Mouse (Mus musculus): ENCODE results near the gene Zfp825. TPM values are rescaled to one million over a fixed set of nuclear protein-coding genes. Genes with fewer than 3 reads are reported as not detected.
"Not testable (repeated sequence)": the region's sequence is repeated elsewhere in the genome, so short reads cannot be mapped to it uniquely, and the experiment has no call there.

The Zfp825 gene
- polyA plus RNA-seq, 1 experiment from 2014 or later = 13.6 TPM

GRCm38 (mm10) chr13:74462699-74463385, 30.9 kb downstream of the Zfp825 start:
- Histone ChIP-seq H3K36me3 (ENCODE audit: inconsistent target) (no peaks in the 10 kb centered on the region), H3K79me2 (ENCODE audit: inconsistent target) (peaks cover 25% of the 10 kb centered on the region; the same call in 1 of the 2 replicates), H3K27ac (peak overlapping the region; percentile 88), H3K4me3 (ENCODE audit: inconsistent target) (peak overlapping the region; percentile 74)
- under 1% methylated on average over 23 of the region's 23 CpGs for WGBS (ENCODE audit: missing documents)

GRCm38 (mm10) chr13:74462318-74462698, 31.5 kb downstream of the Zfp825 start:
- H3K36me3 ChIP-seq (ENCODE audit: inconsistent target) = not testable (repeated sequence)
- 0% methylated on average over 7 of the region's 7 CpGs for WGBS (ENCODE audit: missing documents)
- Histone ChIP-seq H3K4me3 (ENCODE audit: inconsistent target) (peak overlapping the region; percentile 74), H3K79me2 (ENCODE audit: inconsistent target) (peaks cover 25% of the 10 kb centered on the region; the same call in 1 of the 2 replicates), H3K27ac (peak overlapping the region; percentile 88)

- Histone ChIP-seq H3K27ac (no peak overlapping the region), H3K79me2 (ENCODE audit: inconsistent target) (no peaks in the 10 kb centered on the region), H3K4me3 (ENCODE audit: inconsistent target) (no peak overlapping the region), H3K36me3 (ENCODE audit: inconsistent target) (no peaks in the 10 kb centered on the region)
- WGBS (ENCODE audit: missing documents) = 30% methylated on average over 19 of the region's 19 CpGs
Observed at GRCm38 (mm10) chr13:74439895-74440294, 53.9 kb downstream of the Zfp825 start.

Other genes starting within 250 kb of the Zfp825 start
- gene Ahrr, start 201.7 kb downstream of the Zfp825 start, polyA plus RNA-seq (2018) = 3.9 to 14.0 TPM (median 5.2 TPM) in 3 replicates
- gene Pdcd6, start 176.4 kb downstream of the Zfp825 start, polyA plus RNA-seq (2018) = 71.3 to 129 TPM (median 111 TPM) in 3 replicates
- 152 to 201 TPM (median 158 TPM) in 3 replicates for gene Sdha, start 143.7 kb downstream of the Zfp825 start, polyA plus RNA-seq (2018)
- 30.5 to 37.2 TPM (median 31.6 TPM) in 3 replicates for gene Ccdc127, start 143.7 kb downstream of the Zfp825 start, polyA plus RNA-seq (2018)
- gene Lrrc14b, start 130.0 kb downstream of the Zfp825 start, polyA plus RNA-seq (2018) = 1.4 to 24.9 TPM (median 11.7 TPM) in 3 replicates
- gene Zfp72, start 103.2 kb downstream of the Zfp825 start, polyA plus RNA-seq (2018) = 2.0 to 2.5 TPM (median 2.4 TPM) in 3 replicates
- gene Ftl1-ps1, start 94.3 kb downstream of the Zfp825 start, polyA plus RNA-seq (2018) = 124 to 738 TPM (median 612 TPM) in 3 replicates
- gene Erap1, start 145.6 kb upstream of the Zfp825 start, polyA plus RNA-seq (2018) = 46.7 to 65.9 TPM (median 51.4 TPM) in 3 replicates